Mouse (Mus musculus) intestine, embryonic 16.5 days (tissue): ENCODE measurements at regions not wholly inside any gene's neighbourhood (a gene's known extent, or its start where the extent isn't known, plus 50 kb on each side); places are given as distances from the start of the nearest gene placed in this dataset.

Source experiments
- ATAC-seq: fragments of 200-750 bp; cut with Nextera tagmentation; 2 replicates; pipeline ENCODE4 v1.8.0; 2017; ENCODE audit warnings: moderate TSS enrichment, moderate library complexity
- H3K27ac ChIP-seq: fragments of 300-500 bp; sonication (generic); 2 replicates; pipeline ENCODE4 v1.5.1; 2014; ENCODE audit warnings: mild to moderate bottlenecking, low read length
- H3K27me3 ChIP-seq: fragments of 300-500 bp; sonication (generic); replicated peaks from 2 replicates; pipeline ENCODE4 v1.6.1; 2014; ENCODE audit warnings: low read length, control low read depth, mixed read lengths; ENCODE audit not compliant: control insufficient read depth, insufficient read depth
- H3K36me3 ChIP-seq: fragments of 300-500 bp; sonication (generic); 2 replicates; pipeline ENCODE4 v1.6.1; 2014; ENCODE audit warnings: low read length, control low read depth; ENCODE audit not compliant: control insufficient read depth, insufficient read depth
- H3K4me1 ChIP-seq: fragments of 300-500 bp; sonication (generic); 2 replicates; pipeline ENCODE4 v1.6.1; 2014; ENCODE audit warnings: low read length, control low read depth, mixed read lengths; ENCODE audit not compliant: control insufficient read depth, insufficient read depth
- H3K4me2 ChIP-seq: fragments of 300-500 bp; sonication (generic); 2 replicates; pipeline ENCODE4 v1.6.1; 2014; ENCODE audit warnings: low read depth, low read length, control low read depth
- H3K4me3 ChIP-seq: fragments of 300-500 bp; sonication (generic); 2 replicates; pipeline ENCODE4 v1.5.1; 2014; ENCODE audit warnings: mild to moderate bottlenecking, low read length
- H3K9ac ChIP-seq: fragments of 300-500 bp; sonication (generic); 2 replicates; pipeline ENCODE4 v1.6.1; 2014; ENCODE audit warnings: low read depth, low read length
- H3K9me3 ChIP-seq: fragments of 300-500 bp; sonication (generic); 2 replicates; pipeline ENCODE4 v1.6.1; 2016; ENCODE audit warnings: low read length, control low read depth; ENCODE audit not compliant: control insufficient read depth
- WGBS: fragments of 180-500 bp; shearing (Covaris S2); extraction: QIAGEN DNeasy Blood & Tissue Kit; methylation state at CpG from one replicate; pipeline ENCODE4 v1.1.7; 2014; 5-methylcytosine and 5-hydroxymethylcytosine counted together

- Histone ChIP-seq H3K9ac (no peak overlapping the region), H3K4me3 (no peak overlapping the region), H3K9me3 (no peaks in the 10 kb centered on the region), H3K27ac (no peak overlapping the region), H3K4me1 (peaks cover 15% of the 10 kb centered on the region), H3K27me3 (no peaks in the 10 kb centered on the region), H3K4me2 (no peak overlapping the region), H3K36me3 (no peaks in the 10 kb centered on the region)
- no peak; the same call in 1 of the 2 replicates for ATAC-seq
- WGBS = 14% methylated on average over 7 of the region's 7 CpGs
Measured at GRCm38 (mm10) chr11:114216493-114216892, 149.6 kb upstream of the Sdk2 start.

- no peak overlapping the region for H3K4me3 ChIP-seq
- H3K9ac ChIP-seq = no peak overlapping the region
- WGBS = 72% methylated on average over 8 of the region's 8 CpGs
- no peaks in the 10 kb centered on the region for H3K36me3 ChIP-seq
- no peak overlapping the region for H3K4me2 ChIP-seq
- no peaks in the 10 kb centered on the region for H3K27me3 ChIP-seq
- ATAC-seq = no peak
- no peaks in the 10 kb centered on the region for H3K9me3 ChIP-seq
- peaks cover 15% of the 10 kb centered on the region for H3K4me1 ChIP-seq
- no peak overlapping the region for H3K27ac ChIP-seq
Measured at GRCm38 (mm10) chr11:114215256-114215655, 148.4 kb upstream of the Sdk2 start.

- Histone ChIP-seq H3K4me2 (no peak overlapping the region), H3K36me3 (no peaks in the 10 kb centered on the region), H3K9me3 (no peaks in the 10 kb centered on the region), H3K4me1 (peaks cover 9% of the 10 kb centered on the region), H3K27me3 (no peaks in the 10 kb centered on the region), H3K27ac (no peak overlapping the region), H3K9ac (no peak overlapping the region), H3K4me3 (no peak overlapping the region)
- no peak for ATAC-seq
- WGBS = 67% methylated on average over 2 of the region's 2 CpGs
Measured at GRCm38 (mm10) chr11:114212136-114212535, 145.3 kb upstream of the Sdk2 start.

- Histone ChIP-seq H3K27me3 (no peaks in the 10 kb centered on the region), H3K4me1 (no peaks in the 10 kb centered on the region), H3K9ac (no peak overlapping the region), H3K36me3 (no peaks in the 10 kb centered on the region), H3K4me3 (no peak overlapping the region), H3K4me2 (no peak overlapping the region), H3K9me3 (no peaks in the 10 kb centered on the region), H3K27ac (no peak overlapping the region)
- 43% methylated on average over 2 of the region's 2 CpGs for WGBS
- no peak for ATAC-seq
Measured at GRCm38 (mm10) chr11:114205192-114205591, 138.3 kb upstream of the Sdk2 start.

- H3K27ac ChIP-seq = no peak overlapping the region
- H3K9me3 ChIP-seq = no peaks in the 10 kb centered on the region
- no peak overlapping the region for H3K4me2 ChIP-seq
- no peaks in the 10 kb centered on the region for H3K36me3 ChIP-seq
- H3K9ac ChIP-seq = no peak overlapping the region
- H3K27me3 ChIP-seq = no peaks in the 10 kb centered on the region
- no peak overlapping the region for H3K4me3 ChIP-seq
- peaks cover 6% of the 10 kb centered on the region for H3K4me1 ChIP-seq
- 49% methylated on average over 9 of the region's 9 CpGs for WGBS
- no peak for ATAC-seq
Measured at GRCm38 (mm10) chr11:114203416-114203815, 136.6 kb upstream of the Sdk2 start.

- no peaks in the 10 kb centered on the region for H3K9me3 ChIP-seq
- 87% methylated on average over 16 of the region's 16 CpGs for WGBS
- H3K36me3 ChIP-seq = no peaks in the 10 kb centered on the region
- H3K4me2 ChIP-seq = no peak overlapping the region
- no peak for ATAC-seq
- no peak overlapping the region for H3K4me3 ChIP-seq
- no peaks in the 10 kb centered on the region for H3K27me3 ChIP-seq
- no peak overlapping the region for H3K9ac ChIP-seq
- H3K27ac ChIP-seq = no peak overlapping the region
- peaks cover 11% of the 10 kb centered on the region for H3K4me1 ChIP-seq
Measured at GRCm38 (mm10) chr11:114202486-114202885, 135.6 kb upstream of the Sdk2 start.

- peak overlapping the region; percentile 31; the same call in 1 of the 2 replicates for H3K9ac ChIP-seq
- peak overlapping the region; percentile 92 for H3K27ac ChIP-seq
- H3K27me3 ChIP-seq = no peaks in the 10 kb centered on the region
- H3K9me3 ChIP-seq = no peaks in the 10 kb centered on the region
- no peaks in the 10 kb centered on the region for H3K36me3 ChIP-seq
- H3K4me3 ChIP-seq = 0 out of 2 replicates have a peak overlapping the region, but pooled peaks have one; percentile 5
- WGBS = 45% methylated on average over 10 of the region's 10 CpGs
- peaks cover 11% of the 10 kb centered on the region for H3K4me1 ChIP-seq
- no peak; the same call in 1 of the 2 replicates for ATAC-seq
- peak overlapping the region; percentile 24; the same call in 1 of the 2 replicates for H3K4me2 ChIP-seq
Measured at GRCm38 (mm10) chr11:114199081-114199586, 132.3 kb upstream of the Sdk2 start.

GRCm38 (mm10) chr11:114198317-114199032 is 131.6 kb upstream of the Sdk2 start:
- WGBS = 29% methylated on average over 15 of the region's 15 CpGs
- Histone ChIP-seq H3K9ac (peak overlapping the region; percentile 31; the same call in 1 of the 2 replicates), H3K4me2 (peak overlapping the region; percentile 24), H3K4me3 (0 out of 2 replicates have a peak overlapping the region, but pooled peaks have one; percentile 5), H3K4me1 (peaks cover 11% of the 10 kb centered on the region), H3K36me3 (no peaks in the 10 kb centered on the region), H3K9me3 (no peaks in the 10 kb centered on the region), H3K27me3 (no peaks in the 10 kb centered on the region), H3K27ac (peak overlapping the region; percentile 92)
- ATAC-seq = peak; percentile 96

GRCm38 (mm10) chr11:114195291-114195690 is 128.4 kb upstream of the Sdk2 start:
- no peak overlapping the region for H3K4me3 ChIP-seq
- H3K36me3 ChIP-seq = no peaks in the 10 kb centered on the region
- no peak for ATAC-seq
- H3K9ac ChIP-seq = no peak overlapping the region
- peaks cover 11% of the 10 kb centered on the region for H3K4me1 ChIP-seq
- H3K9me3 ChIP-seq = no peaks in the 10 kb centered on the region
- 85% methylated on average over 2 of the region's 2 CpGs for WGBS
- H3K27ac ChIP-seq = no peak overlapping the region
- H3K27me3 ChIP-seq = no peaks in the 10 kb centered on the region
- H3K4me2 ChIP-seq = no peak overlapping the region
